Mouse (Mus musculus): ENCODE data around the gene Gpc6. TPM values are rescaled to one million over a fixed set of nuclear protein-coding genes. Genes with fewer than 3 reads are reported as not detected.

Gpc6 gene
- total and polyA plus RNA-seq, 3 experiments = not detected

- no peak overlapping the region for H3K27ac ChIP-seq (ENCODE audit: control insufficient read depth, low read depth, low read length)
- TF ChIP-seq ZC3H11A (IDR thresholded peaks at IDR 0.05; ENCODE audit: low read depth, low read length) (no peak), POLR2AphosphoS2 (IDR thresholded peaks at IDR 0.05; ENCODE audit: low read length) (no peak), E2F4 (IDR thresholded peaks at IDR 0.05; ENCODE audit: borderline replicate concordance, low read depth, low read length) (no peak), BHLHE40 (IDR thresholded peaks at IDR 0.05; ENCODE audit: borderline replicate concordance, low read depth, low read length) (no peak), ZNF384 (IDR thresholded peaks at IDR 0.05; ENCODE audit: low read depth, low read length) (no peak), MAX (IDR thresholded peaks at IDR 0.05; ENCODE audit: low read length) (no peak), TBP (IDR thresholded peaks at IDR 0.05; ENCODE audit: low read depth, low read length) (no peak), KAT2A (conservative IDR thresholded peaks at IDR 0.05; ENCODE audit: low read depth, low read length) (no peak), USF2 (IDR thresholded peaks at IDR 0.05; ENCODE audit: borderline replicate concordance in 1 of 2, insufficient read depth in 1 of 2, low read depth in 1 of 2, low read length in 2 of 2) (no peak), EP300 (IDR thresholded peaks at IDR 0.05; ENCODE audit: low read depth in 1 of 2, low read length in 2 of 2) (no peak), NRF1 (IDR thresholded peaks at IDR 0.05; ENCODE audit: insufficient read depth, low read depth, low read length, poor library complexity, severe bottlenecking) (no peak), GATA1 (IDR thresholded peaks at IDR 0.05; ENCODE audit: low read depth, low read length) (no peak), CHD1 (IDR thresholded peaks at IDR 0.05; ENCODE audit: low read depth, low read length) (no peak), MYC (IDR thresholded peaks at IDR 0.05; ENCODE audit: low read depth, low read length) (no peak), MAFK (IDR thresholded peaks at IDR 0.05; ENCODE audit: borderline replicate concordance, low read depth, low read length) (no peak), ETS1 (IDR thresholded peaks at IDR 0.05; ENCODE audit: low read depth, low read length) (no peak), ZKSCAN1 (IDR thresholded peaks at IDR 0.05; ENCODE audit: low read depth, low read length) (no peak), UBTF (IDR thresholded peaks at IDR 0.05; ENCODE audit: borderline replicate concordance, insufficient read depth, low read depth, low read length) (no peak)
These were observed 737.1 kb downstream of the Gpc6 start for GRCm38 (mm10) chr14:117662261-117662660.

GRCm38 (mm10) chr14:117664796-117665195, 739.7 kb downstream of the Gpc6 start:
- no peak for TF ChIP-seq MXI1 (IDR thresholded peaks at IDR 0.05; ENCODE audit: low read depth, low read length)
- no peak for TF ChIP-seq HCFC1 (IDR thresholded peaks at IDR 0.05; ENCODE audit: low read depth, low read length)
- TF ChIP-seq EP300 (IDR thresholded peaks at IDR 0.05; ENCODE audit: low read depth in 1 of 2, low read length in 2 of 2) = no peak
- TF ChIP-seq ZKSCAN1 (IDR thresholded peaks at IDR 0.05; ENCODE audit: low read depth, low read length) = no peak
- no peak for TF ChIP-seq CHD1 (IDR thresholded peaks at IDR 0.05; ENCODE audit: low read depth, low read length)
- TF ChIP-seq POLR2A (IDR thresholded peaks at IDR 0.05; ENCODE audit: control insufficient read depth in 1 of 2, insufficient read depth in 1 of 2, low read depth in 1 of 2, low read length in 2 of 2, poor library complexity in 1 of 2) = no peak
- TF ChIP-seq TCF12 (IDR thresholded peaks at IDR 0.05; ENCODE audit: low read depth, low read length) = no peak
- TF ChIP-seq CHD2 (IDR thresholded peaks at IDR 0.05; ENCODE audit: low read length) = no peak
- no peak for TF ChIP-seq POLR2AphosphoS5 (IDR thresholded peaks at IDR 0.05; ENCODE audit: borderline replicate concordance, low read depth, low read length)
- TF ChIP-seq ZC3H11A (IDR thresholded peaks at IDR 0.05; ENCODE audit: low read depth, low read length) = no peak
- Histone ChIP-seq H3K4me3 (ENCODE audit: control insufficient read depth in 1 of 2, insufficient read depth in 1 of 2, low read depth in 2 of 2, low read length in 2 of 2) (no peak overlapping the region), H3K9me3 (replicated peaks; ENCODE audit: insufficient read depth, low read length) (no peaks in the 10 kb centered on the region), H3K36me3 (ENCODE audit: control insufficient read depth in 1 of 2, insufficient read depth in 2 of 2, low read length in 2 of 2) (no peaks in the 10 kb centered on the region), H3K4me1 (ENCODE audit: control insufficient read depth in 1 of 2, insufficient read depth in 2 of 2, low read length in 2 of 2) (no peaks in the 10 kb centered on the region), H3K27ac (ENCODE audit: control insufficient read depth, low read depth, low read length) (no peak overlapping the region), H3K9ac (ENCODE audit: control insufficient read depth, low read depth, low read length, poor library complexity, severe bottlenecking) (no peak overlapping the region), H3K27me3 (ENCODE audit: control insufficient read depth in 1 of 2, insufficient read depth in 2 of 2, low read length in 2 of 2) (no peaks in the 10 kb centered on the region), H3K79me2 (ENCODE audit: control insufficient read depth, insufficient read depth, low read length, poor library complexity) (no peaks in the 10 kb centered on the region)
- no peak for DNase-seq (ENCODE audit: low read depth, low spot score)

More at GRCm38 (mm10) chr14:117662261-117662660, 737.1 kb downstream of the Gpc6 start:
- Histone ChIP-seq H3K36me3 (ENCODE audit: control insufficient read depth in 1 of 2, insufficient read depth in 2 of 2, low read length in 2 of 2) (no peaks in the 10 kb centered on the region), H3K9ac (ENCODE audit: control insufficient read depth, low read depth, low read length, poor library complexity, severe bottlenecking) (no peak overlapping the region), H3K4me1 (ENCODE audit: control insufficient read depth in 1 of 2, insufficient read depth in 2 of 2, low read length in 2 of 2) (no peaks in the 10 kb centered on the region), H3K27me3 (ENCODE audit: control insufficient read depth in 1 of 2, insufficient read depth in 2 of 2, low read length in 2 of 2) (no peaks in the 10 kb centered on the region), H3K4me3 (ENCODE audit: control insufficient read depth in 1 of 2, insufficient read depth in 1 of 2, low read depth in 2 of 2, low read length in 2 of 2) (no peak overlapping the region), H3K79me2 (ENCODE audit: control insufficient read depth, insufficient read depth, low read length, poor library complexity) (no peaks in the 10 kb centered on the region), H3K9me3 (replicated peaks; ENCODE audit: insufficient read depth, low read length) (no peaks in the 10 kb centered on the region)
- no peak for DNase-seq (ENCODE audit: low read depth, low spot score)
